Mouse (Mus musculus) midbrain, postnatal 0 days (tissue): Measurements from ENCODE around the gene Gnb4. TPM values are rescaled to one million over a fixed set of nuclear protein-coding genes. Genes with fewer than 3 reads are reported as not detected.

Source experiments
- ATAC-seq: fragments of 200-750 bp; cut with Nextera tagmentation; 2 replicates; pipeline ENCODE4 v1.8.0; 2017; ENCODE audit warnings: moderate number of reproducible peaks, mild to moderate bottlenecking, moderate TSS enrichment, moderate library complexity; ENCODE audit not compliant: low FRiP score
- DNase-seq: peaks from one replicate; pipeline ENCODE4 v3.0.0-alpha.2; 2015; ENCODE audit warnings: low spot score
- H3K27ac ChIP-seq: fragments of 300-500 bp; sonication (generic); 2 replicates; pipeline ENCODE4 v1.5.1; 2014; ENCODE audit warnings: low read depth, mild to moderate bottlenecking, low read length, mixed read lengths
- H3K27me3 ChIP-seq: fragments of 300-500 bp; sonication (generic); 2 replicates; pipeline ENCODE4 v1.6.1; 2014; ENCODE audit warnings: low read length, control low read depth, mixed read lengths; ENCODE audit not compliant: insufficient read depth
- H3K36me3 ChIP-seq: fragments of 300-500 bp; sonication (generic); 2 replicates; pipeline ENCODE4 v1.6.1; 2014; ENCODE audit warnings: low read length, control low read depth, mixed read lengths; ENCODE audit not compliant: insufficient read depth
- H3K4me1 ChIP-seq: fragments of 300-500 bp; sonication (generic); 2 replicates; pipeline ENCODE4 v1.6.1; 2014; ENCODE audit warnings: mild to moderate bottlenecking, control low read depth, antibody characterized with exemption, low read length, mixed read lengths; ENCODE audit not compliant: insufficient read depth
- H3K4me2 ChIP-seq: fragments of 300-500 bp; sonication (generic); 2 replicates; pipeline ENCODE4 v1.6.1; 2014; ENCODE audit warnings: low read depth, mild to moderate bottlenecking, low read length, mixed read lengths; ENCODE audit not compliant: poor library complexity, severe bottlenecking
- H3K4me3 ChIP-seq: fragments of 300-500 bp; sonication (generic); 2 replicates; pipeline ENCODE4 v1.5.1; 2014; ENCODE audit warnings: low read depth, mild to moderate bottlenecking, low read length, moderate library complexity
- H3K9ac ChIP-seq: fragments of 300-500 bp; sonication (generic); replicated peaks from 2 replicates; pipeline ENCODE4 v1.6.1; 2014; ENCODE audit warnings: mild to moderate bottlenecking, low read length, moderate library complexity, mixed read lengths; ENCODE audit not compliant: poor library complexity, severe bottlenecking
- H3K9me3 ChIP-seq: fragments of 300-500 bp; sonication (generic); 2 replicates; pipeline ENCODE4 v1.6.1; 2016; ENCODE audit warnings: low read length, control low read depth
- CTCF ChIP-seq: IDR thresholded peaks from 2 replicates; pipeline ENCODE4 v1.5.1; 2016; ENCODE audit warnings: antibody characterized with exemption, mild to moderate bottlenecking
- WGBS: fragments of 180-500 bp; shearing (Covaris S2); extraction: QIAGEN DNeasy Blood & Tissue Kit; methylation state at CpG from one replicate; pipeline ENCODE4 v1.1.7; 2014; 5-methylcytosine and 5-hydroxymethylcytosine counted together
- polyA plus RNA-seq: library from polyadenylated mRNA; unstranded; fragments of >200 nt; fragmentation: Nextera tagmentation; extraction: Ambion mirVana; gene quantifications from 2 replicates; pipeline ENCODE4 v1.2.1, GENCODE M21; 2015
- total RNA-seq: library from RNA; depleted of rRNA; stranded (reverse); fragments of >200 nt; gene quantifications from 2 replicates; pipeline ENCODE4 v1.2.3, GENCODE M21; 2014

The Gnb4 gene
- total and polyA plus RNA-seq, 2 experiments from 2014 or later: 127 to 150 TPM

- 85% methylated on average over 7 of the region's 7 CpGs for WGBS
- Histone ChIP-seq H3K9ac (no peak overlapping the region), H3K36me3 (no peaks in the 10 kb centered on the region), H3K9me3 (no peaks in the 10 kb centered on the region), H3K4me1 (no peaks in the 10 kb centered on the region), H3K4me3 (no peak overlapping the region), H3K4me2 (no peak overlapping the region), H3K27ac (no peak overlapping the region), H3K27me3 (no peaks in the 10 kb centered on the region)
- ATAC-seq: no peak
- TF ChIP-seq CTCF: no peak
- no peak for DNase-seq
Measured at GRCm38 (mm10) chr3:32658401-32658800, 42.0 kb upstream of the Gnb4 start.

GRCm38 (mm10) chr3:32656398-32656994 is 40.1 kb upstream of the Gnb4 start:
- H3K9ac ChIP-seq: no peak overlapping the region
- H3K36me3 ChIP-seq: no peaks in the 10 kb centered on the region
- H3K4me2 ChIP-seq: no peak overlapping the region
- H3K4me1 ChIP-seq: no peaks in the 10 kb centered on the region
- ATAC-seq (no peak), DNase-seq (no peak)
- no peak overlapping the region for H3K27ac ChIP-seq
- H3K27me3 ChIP-seq: no peaks in the 10 kb centered on the region
- 82% methylated on average over 10 of the region's 10 CpGs for WGBS
- no peaks in the 10 kb centered on the region for H3K9me3 ChIP-seq
- no peak for TF ChIP-seq CTCF
- H3K4me3 ChIP-seq: no peak overlapping the region

GRCm38 (mm10) chr3:32655994-32656393 is 39.6 kb upstream of the Gnb4 start:
- 94% methylated on average over 4 of the region's 4 CpGs for WGBS
- H3K4me1 ChIP-seq: no peaks in the 10 kb centered on the region
- TF ChIP-seq CTCF: no peak
- H3K36me3 ChIP-seq: no peaks in the 10 kb centered on the region
- H3K27me3 ChIP-seq: no peaks in the 10 kb centered on the region
- DNase-seq (no peak), ATAC-seq (no peak)
- no peaks in the 10 kb centered on the region for H3K9me3 ChIP-seq
- H3K27ac ChIP-seq: no peak overlapping the region
- no peak overlapping the region for H3K9ac ChIP-seq
- no peak overlapping the region for H3K4me2 ChIP-seq
- no peak overlapping the region for H3K4me3 ChIP-seq

- no peaks in the 10 kb centered on the region for H3K36me3 ChIP-seq
- no peak overlapping the region for H3K4me3 ChIP-seq
- H3K27me3 ChIP-seq: no peaks in the 10 kb centered on the region
- H3K27ac ChIP-seq: no peak overlapping the region
- 82% methylated on average over 4 of the region's 4 CpGs for WGBS
- no peak overlapping the region for H3K9ac ChIP-seq
- H3K4me1 ChIP-seq: no peaks in the 10 kb centered on the region
- ATAC-seq: no peak
- H3K9me3 ChIP-seq: no peaks in the 10 kb centered on the region
- DNase-seq: no peak
- no peak for TF ChIP-seq CTCF
- no peak overlapping the region for H3K4me2 ChIP-seq
Measured at GRCm38 (mm10) chr3:32652739-32653138, 36.4 kb upstream of the Gnb4 start.

- Histone ChIP-seq H3K9ac (no peak overlapping the region), H3K36me3 (no peaks in the 10 kb centered on the region), H3K4me2 (no peak overlapping the region), H3K4me3 (no peak overlapping the region), H3K4me1 (no peaks in the 10 kb centered on the region), H3K27me3 (no peaks in the 10 kb centered on the region), H3K9me3 (no peaks in the 10 kb centered on the region), H3K27ac (no peak overlapping the region)
- no peak for TF ChIP-seq CTCF
- ATAC-seq: no peak
- no peak for DNase-seq
- 73% methylated on average over 4 of the region's 4 CpGs for WGBS
Measured at GRCm38 (mm10) chr3:32649284-32649683, 32.9 kb upstream of the Gnb4 start.

- no peak for TF ChIP-seq CTCF
- Histone ChIP-seq H3K9ac (no peak overlapping the region), H3K36me3 (no peaks in the 10 kb centered on the region), H3K27ac (no peak overlapping the region), H3K4me1 (no peaks in the 10 kb centered on the region), H3K9me3 (no peaks in the 10 kb centered on the region), H3K4me2 (no peak overlapping the region), H3K4me3 (no peak overlapping the region), H3K27me3 (no peaks in the 10 kb centered on the region)
- no peak for DNase-seq
- no peak for ATAC-seq
- 88% methylated on average over 4 of the region's 4 CpGs for WGBS
Measured at GRCm38 (mm10) chr3:32646918-32647317, 30.5 kb upstream of the Gnb4 start.
